Comparison of ENCODE assay signal across 12 mouse cellular contexts in the genomic region with DNA sequence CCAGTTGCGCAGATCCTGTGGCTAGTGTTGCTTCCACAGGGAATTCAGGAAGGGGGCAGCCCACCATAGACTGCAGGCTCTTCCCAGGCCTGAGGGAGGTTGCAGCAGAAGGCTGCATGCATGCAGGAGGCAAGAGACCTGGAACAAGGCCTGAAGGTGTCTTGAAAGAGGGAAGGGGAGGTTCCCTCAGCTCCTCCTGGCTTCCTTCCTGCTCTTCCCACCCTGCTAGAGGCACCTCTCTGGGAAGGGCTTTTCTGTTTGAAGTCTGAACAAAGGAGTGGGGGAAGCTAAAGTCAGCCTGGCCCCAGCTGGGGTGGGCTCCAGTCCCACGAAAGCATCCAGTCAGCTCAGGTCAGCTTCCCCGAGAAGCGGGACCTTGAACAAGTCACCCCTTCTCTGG. TPM values are rescaled to one million over a fixed set of nuclear protein-coding genes. Genes with fewer than 3 reads are reported as not detected.
DNase-seq lines count a peak whose midpoint lies in the region; ATAC-seq lines count a peak whose summit lies in the region.
"Had no signal": no experiment of that assay in that cellular context is flagged by ENCODE, and none has a peak within 500 bp of the region (broad histone marks: within the 10 kb centered on the region; RNA-seq: fewer than 3 reads in every experiment).

No protein-coding gene starts in this region.

- DNase-seq in heart, adult 9 months (ENCODE audit: low spot score in 2 of 2), result no peak
- peak; percentile 71 for DNase-seq in R1 (ENCODE audit: low read depth, low spot score)
- no peak for DNase-seq in urinary bladder, adult 18-20 months (ENCODE audit: low spot score in 2 of 2)
- DNase-seq in Muller cell, postnatal 12 days (ENCODE audit: inconsistent ontology term), result no peak
- DNase-seq in lung, adult 18-20 months, result no peak
- DNase-seq: adrenal gland, adult 2 months; cerebellum, adult 11-12 months; kidney, adult 2 months had no signal

- ATAC-seq in heart, embryonic 15.5 days (replicated peaks; ENCODE audit: insufficient number of reproducible peaks, insufficient read depth, low FRiP score, low read depth), result no peak
- ATAC-seq in hindbrain, embryonic 16.5 days, result no peak
- ATAC-seq in midbrain, embryonic 16.5 days, result no peak

- peaks cover 41% of the 10 kb centered on the region for H3K4me1 ChIP-seq in heart, embryonic 15.5 days (replicated peaks)
- H3K4me1 ChIP-seq in hindbrain, embryonic 16.5 days (ENCODE audit: control insufficient read depth, insufficient read depth, low read depth, low read length), result peaks cover 23% of the 10 kb centered on the region
- peaks cover 16% of the 10 kb centered on the region for H3K4me1 ChIP-seq in midbrain, embryonic 16.5 days (ENCODE audit: control insufficient read depth, insufficient read depth, low read length)

- H3K9me3 ChIP-seq in heart, embryonic 15.5 days (replicated peaks), result no peaks in the 10 kb centered on the region
- H3K9me3 ChIP-seq in hindbrain, embryonic 16.5 days (ENCODE audit: control insufficient read depth, low read length), result no peaks in the 10 kb centered on the region
- no peaks in the 10 kb centered on the region for H3K9me3 ChIP-seq in midbrain, embryonic 16.5 days (replicated peaks; ENCODE audit: control insufficient read depth, low read length, poor library complexity, severe bottlenecking)

- 0 out of 2 replicates have a peak overlapping the region, but pooled peaks have one; percentile 23 for H3K27ac ChIP-seq in heart, embryonic 15.5 days
- no peak overlapping the region; the same call in 1 of the 2 replicates for H3K27ac ChIP-seq in hindbrain, embryonic 16.5 days (ENCODE audit: low read depth, low read length)
- H3K27ac ChIP-seq in midbrain, embryonic 16.5 days (ENCODE audit: low read length), result no peak overlapping the region

- H3K9ac ChIP-seq in heart, embryonic 15.5 days, result no peak overlapping the region
- peak overlapping the region; percentile 30 for H3K9ac ChIP-seq in hindbrain, embryonic 16.5 days (ENCODE audit: low read depth, low read length)
- H3K9ac ChIP-seq in midbrain, embryonic 16.5 days (ENCODE audit: low read depth, low read length), result 0 out of 2 replicates have a peak overlapping the region, but pooled peaks have one; percentile 30

- 53% methylated on average over 4 of the region's 4 CpGs for WGBS in heart, embryonic 15.5 days
- 32% methylated on average over 4 of the region's 4 CpGs for WGBS in hindbrain, embryonic 16.5 days
- WGBS in midbrain, embryonic 16.5 days, result 30% methylated on average over 4 of the region's 4 CpGs

- H3K36me3 ChIP-seq in heart, embryonic 15.5 days, result no peaks in the 10 kb centered on the region
- no peaks in the 10 kb centered on the region for H3K36me3 ChIP-seq in hindbrain, embryonic 16.5 days (ENCODE audit: control insufficient read depth, insufficient read depth, low read length)
- H3K36me3 ChIP-seq in midbrain, embryonic 16.5 days (ENCODE audit: control insufficient read depth, insufficient read depth, low read length), result no peaks in the 10 kb centered on the region

- no peak overlapping the region for H3K4me2 ChIP-seq in heart, embryonic 15.5 days
- no peak overlapping the region for H3K4me2 ChIP-seq in hindbrain, embryonic 16.5 days (ENCODE audit: low read length)
- H3K4me2 ChIP-seq in midbrain, embryonic 16.5 days (ENCODE audit: low read length), result no peak overlapping the region
- H3K4me2 ChIP-seq: heart, embryonic 11.5 days had no signal

- no peak overlapping the region for H3K4me3 ChIP-seq in heart, embryonic 15.5 days
- H3K4me3 ChIP-seq in hindbrain, embryonic 16.5 days (ENCODE audit: low read length), result no peak overlapping the region
- no peak overlapping the region for H3K4me3 ChIP-seq in midbrain, embryonic 16.5 days (ENCODE audit: low read depth, low read length)

- peaks cover 83% of the 10 kb centered on the region for H3K27me3 ChIP-seq in heart, embryonic 15.5 days
- H3K27me3 ChIP-seq in hindbrain, embryonic 16.5 days (replicated peaks; ENCODE audit: control insufficient read depth, insufficient read depth, low read length), result peaks cover 8% of the 10 kb centered on the region; the same call in 1 of the 2 replicates
- peaks cover 9% of the 10 kb centered on the region for H3K27me3 ChIP-seq in midbrain, embryonic 16.5 days (ENCODE audit: control insufficient read depth, insufficient read depth, low read depth, low read length)

RNA-seq across cellular contexts. Expression of gene C77080, which starts 18.9 kb away (rescaled TPM):
- polyA plus RNA-seq in heart, embryonic 15.5 days (2015; fragmentation: Nextera tagmentation; extraction: Ambion mirVana), result 1.4 and 3.1 TPM in 2 replicates
- 7.0 and 10.8 TPM in 2 replicates for polyA plus RNA-seq in hindbrain, embryonic 16.5 days (2015; fragmentation: Nextera tagmentation; extraction: Ambion mirVana)
- polyA plus RNA-seq in midbrain, embryonic 16.5 days (2015; fragmentation: Nextera tagmentation; extraction: Ambion mirVana), result 6.7 and 8.2 TPM in 2 replicates

RNA-seq across cellular contexts. Expression of gene Sync, which starts 45.1 kb away (rescaled TPM):
- 2.1 and 2.3 TPM in 2 replicates for polyA plus RNA-seq in heart, embryonic 15.5 days (2015; fragmentation: Nextera tagmentation; extraction: Ambion mirVana)
- 1.7 and 1.9 TPM in 2 replicates for polyA plus RNA-seq in hindbrain, embryonic 16.5 days (2015; fragmentation: Nextera tagmentation; extraction: Ambion mirVana)
- polyA plus RNA-seq in midbrain, embryonic 16.5 days (2015; fragmentation: Nextera tagmentation; extraction: Ambion mirVana), result 0.63 and 0.85 TPM in 2 replicates

RNA-seq across cellular contexts. Expression of gene Yars, which starts 52.8 kb away (rescaled TPM):
- 40.8 and 48.8 TPM in 2 replicates for polyA plus RNA-seq in heart, embryonic 15.5 days (2015; fragmentation: Nextera tagmentation; extraction: Ambion mirVana)
- polyA plus RNA-seq in hindbrain, embryonic 16.5 days (2015; fragmentation: Nextera tagmentation; extraction: Ambion mirVana), result 108 and 112 TPM in 2 replicates
- polyA plus RNA-seq in midbrain, embryonic 16.5 days (2015; fragmentation: Nextera tagmentation; extraction: Ambion mirVana), result 111 and 116 TPM in 2 replicates

RNA-seq across cellular contexts. Expression of gene S100pbp, which starts 52.8 kb away (rescaled TPM):
- polyA plus RNA-seq in heart, embryonic 15.5 days (2015; fragmentation: Nextera tagmentation; extraction: Ambion mirVana), result 10.8 and 13.2 TPM in 2 replicates
- 19.1 and 21.6 TPM in 2 replicates for polyA plus RNA-seq in hindbrain, embryonic 16.5 days (2015; fragmentation: Nextera tagmentation; extraction: Ambion mirVana)
- polyA plus RNA-seq in midbrain, embryonic 16.5 days (2015; fragmentation: Nextera tagmentation; extraction: Ambion mirVana), result 27.0 and 28.0 TPM in 2 replicates
